Mouse (Mus musculus) heart, postnatal 0 days (tissue): ENCODE measurements at regions not wholly inside any gene's neighbourhood (a gene's known extent, or its start where the extent isn't known, plus 50 kb on each side); places are given as distances from the start of the nearest gene placed in this dataset.

ENCODE experiments used
- ATAC-seq: fragments of 200-750 bp; cut with Nextera tagmentation; 2 replicates; pipeline ENCODE4 v1.8.0; 2017; ENCODE audit warnings: low read depth, moderate number of reproducible peaks, moderate library complexity; ENCODE audit not compliant: insufficient read depth
- DNase-seq: peaks from one replicate; pipeline ENCODE4 v3.0.0-alpha.2; 2016; ENCODE audit warnings: low spot score
- H3K27ac ChIP-seq: fragments of 300-500 bp; sonication (generic); 2 replicates; pipeline ENCODE4 v1.5.1; 2014; ENCODE audit warnings: low read depth, mild to moderate bottlenecking
- H3K27me3 ChIP-seq: fragments of 300-500 bp; sonication (generic); 2 replicates; pipeline ENCODE4 v1.6.1; 2014; ENCODE audit warnings: low read length, mixed read lengths; ENCODE audit not compliant: control insufficient read depth, insufficient read depth
- H3K36me3 ChIP-seq: fragments of 300-500 bp; sonication (generic); replicated peaks from 2 replicates; pipeline ENCODE4 v1.6.1; 2014; ENCODE audit warnings: low read length, mixed read lengths; ENCODE audit not compliant: control insufficient read depth, insufficient read depth
- H3K4me1 ChIP-seq: fragments of 300-500 bp; sonication (generic); 2 replicates; pipeline ENCODE4 v1.6.1; 2014; ENCODE audit warnings: antibody characterized with exemption; ENCODE audit not compliant: control insufficient read depth, insufficient read depth
- H3K4me2 ChIP-seq: fragments of 300-500 bp; sonication (generic); 2 replicates; pipeline ENCODE4 v1.6.1; 2014; ENCODE audit warnings: low read depth, mild to moderate bottlenecking, low read length, moderate library complexity
- H3K4me3 ChIP-seq: fragments of 300-500 bp; sonication (generic); 2 replicates; pipeline ENCODE4 v1.5.1; 2014; ENCODE audit warnings: low read depth, low read length
- H3K9ac ChIP-seq: fragments of 300-500 bp; sonication (generic); replicated peaks from 2 replicates; pipeline ENCODE4 v1.6.1; 2014; ENCODE audit warnings: low read depth, low read length, mixed read lengths
- H3K9me3 ChIP-seq: fragments of 300-500 bp; sonication (generic); replicated peaks from 2 replicates; pipeline ENCODE4 v1.6.1; 2016; ENCODE audit warnings: low read length; ENCODE audit not compliant: control insufficient read depth
- CTCF ChIP-seq: IDR thresholded peaks from 2 replicates; pipeline ENCODE4 v1.5.1; 2016; ENCODE audit warnings: antibody characterized with exemption, control low read depth, low read depth
- EP300 ChIP-seq: IDR thresholded peaks from 2 replicates; pipeline ENCODE4 v1.6.1; 2016; ENCODE audit warnings: antibody characterized with exemption, low read depth
- WGBS: fragments of 180-500 bp; shearing (Covaris S2); extraction: QIAGEN DNeasy Blood & Tissue Kit; methylation state at CpG from one replicate; pipeline ENCODE4 v1.1.7; 2014; 5-methylcytosine and 5-hydroxymethylcytosine counted together

DNA sequence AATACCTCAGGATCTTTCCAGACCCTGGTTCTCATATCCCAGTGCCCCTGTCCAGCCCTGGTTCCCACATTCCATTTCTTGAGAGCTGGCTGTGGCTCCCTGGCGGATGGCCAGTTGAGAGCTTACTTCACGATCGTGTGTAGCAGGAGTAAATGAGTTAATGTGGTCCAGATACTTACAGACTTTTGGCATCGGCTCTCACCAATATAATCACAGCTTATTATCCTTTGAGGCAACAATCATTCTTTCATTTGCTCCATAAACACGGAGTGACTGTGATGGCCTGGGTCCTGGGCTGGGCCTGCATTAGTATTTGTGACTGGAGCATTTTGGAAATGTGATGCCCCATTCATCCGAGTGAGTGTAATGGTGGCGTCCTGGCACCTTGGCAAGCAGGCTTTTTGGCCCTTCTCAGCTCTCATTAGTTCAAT, 103.5 kb downstream of the Btg1 start:
- H3K4me3 ChIP-seq: no peak overlapping the region
- no peaks in the 10 kb centered on the region for H3K9me3 ChIP-seq
- ATAC-seq (no peak), DNase-seq (no peak)
- TF ChIP-seq CTCF: no peak
- H3K4me1 ChIP-seq: peaks cover 9% of the 10 kb centered on the region; the same call in 1 of the 2 replicates
- no peak overlapping the region for H3K4me2 ChIP-seq
- H3K36me3 ChIP-seq: no peaks in the 10 kb centered on the region
- H3K27me3 ChIP-seq: no peaks in the 10 kb centered on the region
- no peak overlapping the region for H3K27ac ChIP-seq
- 32% methylated on average over 7 of the region's 7 CpGs for WGBS
- no peak overlapping the region for H3K9ac ChIP-seq

DNA sequence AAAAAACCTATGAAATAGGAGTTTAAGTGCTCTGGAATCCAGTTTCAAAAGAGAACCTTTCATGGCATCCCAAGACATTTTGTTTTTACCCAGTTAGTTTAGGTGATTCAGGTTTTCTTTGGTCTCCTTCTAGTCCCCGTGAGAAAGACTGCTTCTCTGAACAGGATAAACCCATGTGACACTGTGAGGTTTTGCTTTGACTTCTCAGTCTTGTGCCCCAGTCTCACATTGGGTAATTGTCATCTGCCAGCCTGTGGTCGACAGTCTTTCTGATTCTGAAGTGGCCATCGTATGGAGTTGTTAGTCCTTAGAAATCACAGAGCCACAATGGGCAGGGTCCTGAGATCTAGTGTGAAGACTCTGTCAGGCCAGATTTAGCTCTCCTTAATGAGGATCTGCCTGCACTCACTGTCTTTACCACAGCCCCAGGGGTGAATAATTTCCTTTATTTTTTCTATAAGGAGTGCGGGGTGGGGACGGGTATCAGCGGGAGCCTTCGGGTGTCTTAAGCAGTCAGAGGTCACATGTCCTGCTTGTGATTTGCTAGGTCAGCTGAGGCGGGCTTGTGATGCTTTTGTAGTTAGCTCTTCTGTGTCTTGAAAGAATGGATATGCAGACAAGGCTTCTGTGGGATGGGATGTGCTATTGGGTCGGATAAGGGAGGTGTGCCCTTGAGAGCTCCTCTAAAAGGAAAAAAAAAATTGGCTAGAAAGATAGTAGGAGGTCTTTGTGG, 104.3 kb downstream of the Btg1 start:
- H3K9me3 ChIP-seq: no peaks in the 10 kb centered on the region
- no peak overlapping the region for H3K9ac ChIP-seq
- peaks cover 9% of the 10 kb centered on the region; the same call in 1 of the 2 replicates for H3K4me1 ChIP-seq
- TF ChIP-seq EP300 (no peak), CTCF (no peak)
- no peak for DNase-seq
- no peak overlapping the region for H3K27ac ChIP-seq
- H3K4me2 ChIP-seq: no peak overlapping the region
- H3K27me3 ChIP-seq: no peaks in the 10 kb centered on the region
- no peaks in the 10 kb centered on the region for H3K36me3 ChIP-seq
- WGBS: 66% methylated on average over 9 of the region's 9 CpGs
- no peak overlapping the region for H3K4me3 ChIP-seq
- ATAC-seq: no peak

DNA sequence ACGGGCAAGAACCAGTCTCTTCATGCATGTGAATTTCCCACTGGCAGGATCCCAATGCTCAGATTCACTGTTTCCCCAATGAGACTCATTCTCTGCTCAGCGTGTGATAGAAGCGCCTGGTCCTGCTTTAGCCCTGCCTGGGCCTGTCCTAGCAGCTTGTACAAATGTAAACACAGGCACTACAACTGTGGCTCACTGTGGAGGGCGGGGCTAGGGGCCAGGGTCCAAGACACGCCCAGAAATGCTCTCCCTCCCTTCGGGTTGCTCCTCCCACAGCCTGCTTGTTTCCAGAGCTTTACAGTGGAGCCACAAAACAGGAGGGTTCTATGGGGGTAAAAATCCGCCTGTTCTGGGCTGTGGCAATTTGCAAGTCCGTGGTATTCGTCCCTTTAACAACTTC, 105.7 kb downstream of the Btg1 start:
- H3K4me1 ChIP-seq: peaks cover 9% of the 10 kb centered on the region; the same call in 1 of the 2 replicates
- no peaks in the 10 kb centered on the region for H3K27me3 ChIP-seq
- WGBS: 23% methylated on average over 9 of the region's 9 CpGs
- DNase-seq (peak; percentile 44), ATAC-seq (peak; percentile 88)
- no peaks in the 10 kb centered on the region for H3K36me3 ChIP-seq
- no peak overlapping the region for H3K9ac ChIP-seq
- no peak for TF ChIP-seq EP300
- no peak for TF ChIP-seq CTCF
- no peaks in the 10 kb centered on the region for H3K9me3 ChIP-seq
- no peak overlapping the region for H3K27ac ChIP-seq
- H3K4me3 ChIP-seq: no peak overlapping the region
- H3K4me2 ChIP-seq: no peak overlapping the region

DNA sequence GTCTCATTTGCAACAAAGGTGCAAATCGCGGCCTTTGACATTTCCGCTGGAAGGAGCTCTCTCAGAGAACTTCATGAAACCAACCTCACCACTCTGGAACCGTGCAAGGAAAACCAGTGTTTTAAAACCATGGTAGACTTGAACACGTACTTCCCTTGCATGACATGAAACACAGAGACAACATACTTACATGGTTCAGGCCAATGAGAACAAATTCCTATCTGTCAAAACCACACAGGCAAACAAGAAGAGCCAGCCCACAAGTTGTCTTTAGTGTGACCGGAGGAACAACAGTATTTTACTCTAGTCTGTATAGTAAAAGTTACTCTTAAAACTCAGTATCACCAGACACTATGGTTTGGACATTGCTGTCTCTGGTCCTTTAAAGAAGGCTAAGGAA, 106.3 kb downstream of the Btg1 start:
- H3K27me3 ChIP-seq: no peaks in the 10 kb centered on the region
- H3K4me2 ChIP-seq: no peak overlapping the region
- H3K4me1 ChIP-seq: peaks cover 9% of the 10 kb centered on the region; the same call in 1 of the 2 replicates
- H3K9me3 ChIP-seq: no peaks in the 10 kb centered on the region
- H3K36me3 ChIP-seq: no peaks in the 10 kb centered on the region
- H3K9ac ChIP-seq: no peak overlapping the region
- ATAC-seq (no peak), DNase-seq (no peak)
- TF ChIP-seq CTCF (no peak), EP300 (no peak)
- 93% methylated on average over 6 of the region's 6 CpGs for WGBS
- H3K27ac ChIP-seq: no peak overlapping the region
- no peak overlapping the region for H3K4me3 ChIP-seq

DNA sequence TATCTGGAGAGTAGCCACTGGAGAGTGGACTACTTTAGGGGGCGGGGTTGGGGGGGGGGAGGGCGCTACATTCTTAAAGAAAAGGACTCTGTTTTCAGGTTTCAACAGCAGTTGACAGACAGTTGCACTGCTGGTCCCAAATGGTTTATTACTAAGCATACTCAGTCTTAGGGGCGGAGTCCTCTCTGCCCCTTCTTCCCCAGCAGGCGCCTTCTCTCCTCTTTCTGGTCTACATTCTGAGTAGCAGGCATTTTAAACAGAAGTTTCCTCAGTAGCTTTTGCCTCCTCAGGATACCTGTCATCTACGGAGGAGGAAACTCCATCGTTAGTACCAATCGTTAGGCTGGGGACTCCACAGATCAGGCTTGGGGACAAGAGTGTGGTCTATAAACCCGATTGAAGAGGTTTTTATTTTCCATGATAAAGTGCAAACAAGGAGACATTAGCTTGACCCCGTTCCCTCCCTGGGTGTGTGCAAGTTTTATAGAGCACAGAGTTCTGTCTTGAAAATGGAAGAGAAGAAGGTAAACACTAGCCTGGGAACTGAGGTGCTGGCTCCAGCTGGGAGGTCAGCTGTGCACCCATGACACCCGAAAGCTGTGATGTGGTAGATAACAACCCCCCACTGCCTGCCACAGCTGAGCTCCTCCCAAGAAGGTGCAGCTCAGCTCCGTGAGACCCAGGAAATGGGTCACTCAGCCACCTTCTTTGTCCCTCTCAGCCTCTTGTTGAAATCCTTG, 107.8 kb downstream of the Btg1 start:
- Histone ChIP-seq H3K9me3 (no peaks in the 10 kb centered on the region), H3K36me3 (no peaks in the 10 kb centered on the region), H3K27me3 (no peaks in the 10 kb centered on the region), H3K9ac (no peak overlapping the region), H3K4me2 (no peak overlapping the region), H3K4me3 (no peak overlapping the region), H3K27ac (peak overlapping the region; percentile 54; the same call in 1 of the 2 replicates), H3K4me1 (peaks cover 9% of the 10 kb centered on the region; the same call in 1 of the 2 replicates)
- 56% methylated on average over 11 of the region's 11 CpGs for WGBS
- ATAC-seq: no peak
- no peak for DNase-seq
- TF ChIP-seq EP300 (no peak), CTCF (no peak)
